Mouse (Mus musculus): ENCODE measurements at regions not wholly inside any gene's neighbourhood (a gene's known extent, or its start where the extent isn't known, plus 50 kb on each side); places are given as distances from the start of the nearest gene placed in this dataset.
A peak's percentile ranks its signal among the peaks of the same experiment; 100 is the strongest.

DNA sequence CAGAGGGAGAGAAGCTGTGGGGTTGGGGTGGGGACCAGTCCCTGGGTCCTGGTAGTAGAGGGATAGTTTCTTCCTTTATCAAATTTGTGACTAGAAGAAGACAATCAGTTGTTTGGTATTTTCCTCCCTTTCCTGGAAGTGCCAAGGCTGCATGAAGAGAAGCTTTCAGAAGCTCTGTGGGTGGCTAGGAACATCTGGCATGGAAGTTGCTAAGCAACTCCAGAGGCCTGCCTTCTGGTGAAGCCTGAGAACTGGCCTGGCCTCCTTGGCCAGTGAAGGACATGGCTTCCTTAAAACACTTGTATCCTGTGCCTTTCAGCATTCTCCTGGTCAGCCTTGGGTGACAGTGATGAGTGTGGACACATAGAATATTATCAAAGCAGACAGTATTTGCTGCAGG, 217.9 kb downstream of the 4933412E24Rik start:
- no peaks in the 10 kb centered on the region for H3K4me1 ChIP-seq (ENCODE audit: control insufficient read depth, insufficient read depth, low read length)
- H3K4me3 ChIP-seq (ENCODE audit: low read depth, low read length): no peak overlapping the region
- H3K36me3 ChIP-seq (replicated peaks; ENCODE audit: control insufficient read depth, insufficient read depth, low read depth, low read length): no peaks in the 10 kb centered on the region
- DNase-seq (ENCODE audit: low spot score) (no peak), ATAC-seq (replicated peaks; ENCODE audit: insufficient number of reproducible peaks, low FRiP score, low TSS enrichment, low read depth) (no peak)
- H3K27me3 ChIP-seq (ENCODE audit: control insufficient read depth, insufficient read depth, low read length): no peaks in the 10 kb centered on the region
- no peak overlapping the region for H3K4me2 ChIP-seq (ENCODE audit: low read depth, low read length)
- no peak overlapping the region for H3K27ac ChIP-seq (replicated peaks; ENCODE audit: low read depth, low read length)
- H3K9ac ChIP-seq (replicated peaks; ENCODE audit: low read length): no peak overlapping the region
- H3K9me3 ChIP-seq (replicated peaks; ENCODE audit: control insufficient read depth, low read length): no peaks in the 10 kb centered on the region

DNA sequence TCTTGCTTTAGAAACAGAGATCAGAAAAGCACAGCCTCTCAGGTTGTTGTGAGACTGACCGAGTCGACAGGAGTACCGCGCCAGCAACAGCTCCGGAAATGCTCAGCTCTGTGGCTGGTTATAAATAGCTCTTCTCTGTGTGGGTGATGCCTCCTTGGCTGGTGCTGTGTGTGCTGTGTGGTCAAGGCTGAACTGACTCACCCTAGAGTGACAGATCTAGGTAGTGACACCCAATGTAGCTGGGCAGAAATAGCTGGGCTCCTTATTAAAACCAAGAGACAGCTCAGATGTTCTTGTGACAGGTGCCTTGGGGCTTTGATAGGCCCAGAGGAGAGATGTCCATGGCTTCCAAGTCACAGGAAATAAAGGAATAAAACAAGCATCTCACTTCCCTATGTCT, 220.7 kb downstream of the 4933412E24Rik start:
- H3K27ac ChIP-seq (replicated peaks; ENCODE audit: low read depth, low read length): no peak overlapping the region
- WGBS: 95% methylated on average over 5 of the region's 5 CpGs
- no peaks in the 10 kb centered on the region for H3K4me1 ChIP-seq (ENCODE audit: control insufficient read depth, insufficient read depth, low read length)
- H3K9me3 ChIP-seq (replicated peaks; ENCODE audit: control insufficient read depth, low read length): no peaks in the 10 kb centered on the region
- DNase-seq (ENCODE audit: low spot score): no peak
- no peak overlapping the region for H3K4me3 ChIP-seq (ENCODE audit: low read depth, low read length)
- no peaks in the 10 kb centered on the region for H3K36me3 ChIP-seq (replicated peaks; ENCODE audit: control insufficient read depth, insufficient read depth, low read depth, low read length)
- H3K4me2 ChIP-seq (ENCODE audit: low read depth, low read length): no peak overlapping the region
- H3K27me3 ChIP-seq (ENCODE audit: control insufficient read depth, insufficient read depth, low read length): no peaks in the 10 kb centered on the region
- no peak overlapping the region for H3K9ac ChIP-seq (replicated peaks; ENCODE audit: low read length)
- ATAC-seq (replicated peaks; ENCODE audit: insufficient number of reproducible peaks, low FRiP score, low TSS enrichment, low read depth): no peak

DNA sequence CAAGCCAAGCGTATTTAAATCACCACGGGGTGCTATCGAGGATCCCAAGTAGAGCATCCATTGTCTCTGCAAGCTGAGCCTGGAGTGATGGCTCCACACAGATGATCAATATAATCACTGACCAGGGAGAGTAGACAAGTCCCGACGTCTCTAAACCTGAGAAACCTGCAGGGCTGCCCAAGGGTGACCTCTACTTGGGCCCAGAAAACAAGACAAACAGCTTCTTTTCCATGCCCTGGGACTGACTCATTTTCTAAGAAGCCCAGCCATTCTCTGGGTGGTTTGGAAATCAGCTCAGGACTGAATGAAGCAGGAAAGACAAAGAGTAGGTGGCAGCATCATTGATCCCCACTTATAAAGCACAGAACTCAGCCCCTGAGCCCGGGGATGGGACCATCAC, 221.5 kb downstream of the 4933412E24Rik start:
- no peak for ATAC-seq (replicated peaks; ENCODE audit: insufficient number of reproducible peaks, low FRiP score, low TSS enrichment, low read depth)
- Histone ChIP-seq H3K9me3 (replicated peaks; ENCODE audit: control insufficient read depth, low read length) (no peaks in the 10 kb centered on the region), H3K4me2 (ENCODE audit: low read depth, low read length) (no peak overlapping the region), H3K4me1 (ENCODE audit: control insufficient read depth, insufficient read depth, low read length) (no peaks in the 10 kb centered on the region), H3K27ac (replicated peaks; ENCODE audit: low read depth, low read length) (no peak overlapping the region), H3K9ac (replicated peaks; ENCODE audit: low read length) (no peak overlapping the region), H3K4me3 (ENCODE audit: low read depth, low read length) (no peak overlapping the region), H3K36me3 (replicated peaks; ENCODE audit: control insufficient read depth, insufficient read depth, low read depth, low read length) (no peaks in the 10 kb centered on the region), H3K27me3 (ENCODE audit: control insufficient read depth, insufficient read depth, low read length) (no peaks in the 10 kb centered on the region)
- WGBS: 84% methylated on average over 6 of the region's 6 CpGs
- no peak for DNase-seq (ENCODE audit: low spot score)

DNA sequence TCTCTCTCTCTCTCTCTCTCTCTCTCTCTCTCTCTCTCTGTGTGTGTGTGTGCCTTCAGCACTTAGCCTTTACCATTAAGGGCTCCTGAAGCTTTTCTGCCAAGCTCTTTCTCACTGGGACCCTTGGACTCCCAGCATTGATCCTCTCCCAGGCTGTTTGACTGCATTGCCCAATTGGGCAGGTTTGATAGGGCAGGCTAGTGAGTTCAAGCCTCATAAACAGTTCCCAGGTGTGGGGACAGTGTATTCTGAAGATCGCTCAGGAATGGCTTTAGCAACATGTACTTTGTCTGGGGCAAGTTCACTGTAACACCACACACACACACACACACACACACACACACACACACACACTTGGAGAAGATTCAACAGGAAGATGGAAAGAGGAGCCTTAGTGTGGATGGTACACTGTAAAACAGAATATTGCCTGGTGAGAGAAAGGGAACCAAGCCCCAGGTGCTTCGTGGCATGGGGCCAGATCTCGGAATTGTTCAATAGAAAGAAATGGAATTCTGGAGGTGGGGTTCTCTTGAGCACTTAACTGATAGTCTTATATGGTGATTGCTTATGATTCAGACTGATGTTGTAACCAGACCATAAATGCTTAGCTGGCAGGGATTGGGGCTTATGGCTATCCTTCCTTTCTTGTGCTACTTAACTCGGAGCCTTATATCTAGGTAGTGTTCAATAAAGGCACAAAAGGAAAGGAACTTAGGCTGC, 229.5 kb downstream of the 4933412E24Rik start:
- Histone ChIP-seq H3K27ac (replicated peaks; ENCODE audit: low read depth, low read length) (no peak overlapping the region), H3K4me1 (ENCODE audit: control insufficient read depth, insufficient read depth, low read length) (peaks cover 7% of the 10 kb centered on the region), H3K9me3 (replicated peaks; ENCODE audit: control insufficient read depth, low read length) (no peaks in the 10 kb centered on the region), H3K27me3 (ENCODE audit: control insufficient read depth, insufficient read depth, low read length) (no peaks in the 10 kb centered on the region), H3K9ac (replicated peaks; ENCODE audit: low read length) (no peak overlapping the region), H3K36me3 (replicated peaks; ENCODE audit: control insufficient read depth, insufficient read depth, low read depth, low read length) (no peaks in the 10 kb centered on the region), H3K4me3 (ENCODE audit: low read depth, low read length) (no peak overlapping the region), H3K4me2 (ENCODE audit: low read depth, low read length) (no peak overlapping the region)
- ATAC-seq (replicated peaks; ENCODE audit: insufficient number of reproducible peaks, low FRiP score, low TSS enrichment, low read depth) (no peak), DNase-seq (ENCODE audit: low spot score) (no peak)
- 89% methylated on average over 4 of the region's 4 CpGs for WGBS

DNA sequence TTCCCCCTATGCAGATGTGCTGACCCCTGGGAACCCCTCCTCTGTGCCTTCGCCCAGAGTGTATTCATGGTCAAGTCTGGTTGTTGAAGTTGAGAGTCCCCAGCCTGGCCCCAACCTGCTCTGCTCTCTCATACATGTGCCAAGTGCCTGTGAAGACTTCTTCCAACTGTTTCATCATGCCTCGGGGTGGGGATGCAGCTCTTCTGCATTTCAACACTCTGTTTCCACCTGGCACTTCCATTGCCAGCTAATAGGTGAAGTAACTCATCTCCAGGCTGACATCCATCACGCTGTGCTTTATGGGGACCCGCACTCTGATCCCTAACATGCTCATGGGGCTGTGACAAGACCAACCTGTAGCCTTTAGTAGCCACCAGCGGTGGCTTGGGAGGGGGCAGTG, 230.4 kb downstream of the 4933412E24Rik start:
- H3K4me1 ChIP-seq (ENCODE audit: control insufficient read depth, insufficient read depth, low read length): peaks cover 7% of the 10 kb centered on the region
- H3K4me2 ChIP-seq (ENCODE audit: low read depth, low read length): no peak overlapping the region
- H3K36me3 ChIP-seq (replicated peaks; ENCODE audit: control insufficient read depth, insufficient read depth, low read depth, low read length): no peaks in the 10 kb centered on the region
- 90% methylated on average over 5 of the region's 5 CpGs for WGBS
- H3K4me3 ChIP-seq (ENCODE audit: low read depth, low read length): no peak overlapping the region
- H3K9me3 ChIP-seq (replicated peaks; ENCODE audit: control insufficient read depth, low read length): no peaks in the 10 kb centered on the region
- H3K9ac ChIP-seq (replicated peaks; ENCODE audit: low read length): no peak overlapping the region
- no peaks in the 10 kb centered on the region for H3K27me3 ChIP-seq (ENCODE audit: control insufficient read depth, insufficient read depth, low read length)
- H3K27ac ChIP-seq (replicated peaks; ENCODE audit: low read depth, low read length): no peak overlapping the region
- DNase-seq (ENCODE audit: low spot score) (no peak), ATAC-seq (replicated peaks; ENCODE audit: insufficient number of reproducible peaks, low FRiP score, low TSS enrichment, low read depth) (no peak)

DNA sequence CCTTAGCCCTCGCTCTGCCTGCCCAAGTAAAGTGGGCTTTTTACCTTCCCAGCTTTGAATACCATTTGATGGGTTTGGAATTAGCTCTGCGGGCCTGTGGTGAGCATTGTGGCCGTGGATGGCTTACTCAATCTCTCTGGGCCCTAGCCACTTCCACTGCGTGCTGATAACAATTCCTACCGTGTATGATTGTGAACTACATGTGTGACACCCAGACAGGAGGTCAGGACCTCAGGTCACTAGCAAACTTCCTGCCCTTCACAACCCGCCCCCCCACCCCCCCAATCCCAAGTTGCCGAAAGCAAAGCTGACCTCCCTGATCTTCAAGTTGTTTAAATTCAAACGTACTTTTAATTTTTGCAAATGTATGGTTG, 231.9 kb downstream of the 4933412E24Rik start:
- peaks cover 7% of the 10 kb centered on the region for H3K4me1 ChIP-seq (ENCODE audit: control insufficient read depth, insufficient read depth, low read length)
- H3K27me3 ChIP-seq (ENCODE audit: control insufficient read depth, insufficient read depth, low read length): no peaks in the 10 kb centered on the region
- no peak overlapping the region for H3K27ac ChIP-seq (replicated peaks; ENCODE audit: low read depth, low read length)
- H3K9ac ChIP-seq (replicated peaks; ENCODE audit: low read length): no peak overlapping the region
- DNase-seq (ENCODE audit: low spot score): peak; percentile 32
- H3K36me3 ChIP-seq (replicated peaks; ENCODE audit: control insufficient read depth, insufficient read depth, low read depth, low read length): no peaks in the 10 kb centered on the region
- no peak overlapping the region for H3K4me2 ChIP-seq (ENCODE audit: low read depth, low read length)
- no peak overlapping the region for H3K4me3 ChIP-seq (ENCODE audit: low read depth, low read length)
- 18% methylated on average over 8 of the region's 8 CpGs for whole genome bisulfite sequencing
- no peaks in the 10 kb centered on the region for H3K9me3 ChIP-seq (replicated peaks; ENCODE audit: control insufficient read depth, low read length)
- ATAC-seq (replicated peaks; ENCODE audit: insufficient number of reproducible peaks, low FRiP score, low TSS enrichment, low read depth): no peak

DNA sequence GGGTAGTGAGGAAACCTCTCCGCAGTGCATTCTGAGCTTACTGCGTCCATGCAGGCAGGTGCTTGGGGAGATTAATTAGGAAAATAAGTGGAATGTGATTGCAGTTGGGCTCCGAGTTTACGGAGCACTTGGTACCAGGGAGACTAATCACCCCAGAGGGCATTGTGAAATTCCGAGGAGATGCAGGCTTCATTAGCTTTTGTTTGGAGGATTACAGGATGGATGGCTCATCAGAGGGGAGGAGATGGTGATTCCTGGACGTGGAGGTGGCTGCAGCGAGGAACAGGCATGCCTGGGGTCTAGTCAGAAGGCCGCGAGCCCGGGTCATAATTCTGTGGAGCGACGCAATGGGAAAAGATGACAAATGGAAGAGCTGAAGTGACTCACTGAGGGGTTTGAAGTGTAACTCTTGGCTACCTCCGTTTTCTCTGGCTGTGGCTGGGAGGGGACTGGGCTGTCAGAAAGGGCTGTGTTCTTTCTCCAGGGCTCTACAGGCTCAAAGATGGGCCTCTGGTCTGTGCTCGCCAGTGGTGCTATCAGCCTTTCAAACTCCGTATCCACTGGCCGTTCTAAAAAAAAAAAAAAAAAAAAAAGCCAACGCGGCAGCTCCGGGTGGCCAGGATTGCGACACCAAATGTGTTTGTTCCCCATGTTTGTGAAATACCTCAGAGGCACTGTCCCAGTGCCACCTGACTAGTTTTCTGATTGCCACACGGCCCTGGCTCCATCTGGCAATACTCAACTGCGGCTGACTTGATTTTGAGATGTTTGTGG, 232.4 kb downstream of the 4933412E24Rik start:
- H3K4me1 ChIP-seq (ENCODE audit: control insufficient read depth, insufficient read depth, low read length): peaks cover 7% of the 10 kb centered on the region
- 6% methylated on average over 21 of the region's 22 CpGs for WGBS
- H3K4me2 ChIP-seq (ENCODE audit: low read depth, low read length): peak overlapping the region; percentile 7
- ATAC-seq (replicated peaks; ENCODE audit: insufficient number of reproducible peaks, low FRiP score, low TSS enrichment, low read depth) (no peak; the same call in 1 of the 2 replicates), DNase-seq (ENCODE audit: low spot score) (peak; percentile 29)
- no peak overlapping the region for H3K4me3 ChIP-seq (ENCODE audit: low read depth, low read length)
- no peaks in the 10 kb centered on the region for H3K36me3 ChIP-seq (replicated peaks; ENCODE audit: control insufficient read depth, insufficient read depth, low read depth, low read length)
- H3K27ac ChIP-seq (replicated peaks; ENCODE audit: low read depth, low read length): no peak overlapping the region
- no peaks in the 10 kb centered on the region for H3K9me3 ChIP-seq (replicated peaks; ENCODE audit: control insufficient read depth, low read length)
- no peak overlapping the region for H3K9ac ChIP-seq (replicated peaks; ENCODE audit: low read length)
- no peaks in the 10 kb centered on the region for H3K27me3 ChIP-seq (ENCODE audit: control insufficient read depth, insufficient read depth, low read length)

DNA sequence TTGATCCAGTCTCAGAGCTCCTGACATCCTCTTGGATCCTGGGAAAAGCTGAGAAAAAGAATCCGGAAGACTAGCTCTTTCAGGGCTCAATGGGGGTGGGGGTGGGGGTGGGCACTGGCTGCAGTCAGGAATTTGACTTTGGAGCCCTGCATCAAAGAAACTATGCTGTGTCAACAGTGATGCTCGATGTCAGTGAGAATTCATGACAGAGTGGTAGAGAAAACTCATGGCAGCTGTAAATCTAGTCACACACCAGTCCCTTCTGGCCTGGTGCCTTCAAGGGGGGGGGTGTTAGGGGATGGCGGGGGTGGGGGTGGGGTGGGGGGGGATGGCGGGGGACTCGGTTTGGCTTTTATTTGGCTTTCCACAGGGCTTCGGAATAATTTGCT, 233.0 kb downstream of the 4933412E24Rik start:
- DNase-seq (ENCODE audit: low spot score): peak; percentile 39
- Histone ChIP-seq H3K27ac (replicated peaks; ENCODE audit: low read depth, low read length) (no peak overlapping the region), H3K27me3 (ENCODE audit: control insufficient read depth, insufficient read depth, low read length) (no peaks in the 10 kb centered on the region), H3K4me1 (ENCODE audit: control insufficient read depth, insufficient read depth, low read length) (peaks cover 7% of the 10 kb centered on the region), H3K9ac (replicated peaks; ENCODE audit: low read length) (no peak overlapping the region), H3K36me3 (replicated peaks; ENCODE audit: control insufficient read depth, insufficient read depth, low read depth, low read length) (no peaks in the 10 kb centered on the region), H3K4me2 (ENCODE audit: low read depth, low read length) (no peak overlapping the region), H3K4me3 (ENCODE audit: low read depth, low read length) (no peak overlapping the region), H3K9me3 (replicated peaks; ENCODE audit: control insufficient read depth, low read length) (no peaks in the 10 kb centered on the region)
- ATAC-seq (replicated peaks; ENCODE audit: insufficient number of reproducible peaks, low FRiP score, low TSS enrichment, low read depth): no peak; the same call in 1 of the 2 replicates
- 0% methylated on average over 6 of the region's 6 CpGs for WGBS
